Mouse (Mus musculus): Measurements from ENCODE around the gene Cerkl.

Gene Cerkl

DNA sequence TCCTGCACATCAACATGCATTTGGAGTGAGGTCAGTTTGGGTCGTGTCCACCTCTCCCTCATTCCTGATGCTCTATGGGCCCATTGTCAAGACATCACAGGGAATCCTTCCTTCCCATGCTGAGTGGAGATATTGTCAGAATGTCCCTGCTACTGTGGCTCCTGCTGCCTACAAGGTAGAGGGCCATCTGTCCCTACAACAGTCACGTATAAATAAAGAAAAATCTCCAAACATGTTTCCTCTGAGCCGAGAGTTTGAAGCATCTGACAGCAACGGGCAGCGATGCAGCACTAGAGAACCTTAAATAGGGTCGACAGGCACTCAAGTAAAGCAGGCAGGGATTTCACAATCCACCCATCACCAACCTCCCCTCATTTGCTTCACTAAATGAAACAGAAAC lies 13.7 kb downstream of the Cerkl start:
- DNase-seq: no peak

GRCm38 (mm10) chr2:79442227-79442626 lies 14.4 kb downstream of the Cerkl start:
- no peak for DNase-seq

DNA sequence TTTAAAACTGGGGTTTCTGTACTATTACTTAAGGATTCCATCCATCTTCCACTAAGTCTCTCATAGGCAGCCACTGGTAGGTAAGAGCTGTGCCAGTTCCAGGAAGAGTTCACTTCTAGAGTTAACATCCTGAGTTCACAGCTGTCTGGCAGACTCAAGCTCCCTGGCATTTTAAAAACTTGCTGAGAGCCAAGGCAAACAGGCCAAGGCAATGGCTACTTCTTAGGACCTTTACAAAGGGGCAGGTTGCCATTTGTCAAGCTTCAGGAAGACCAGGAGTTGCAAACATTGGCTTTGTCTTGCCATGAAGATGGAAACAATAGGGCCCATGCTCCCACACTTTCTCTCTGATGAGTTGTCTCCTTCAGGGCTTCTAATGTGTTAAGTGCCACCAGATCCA lies 26.5 kb downstream of the Cerkl start:
- DNase-seq: no peak

DNA sequence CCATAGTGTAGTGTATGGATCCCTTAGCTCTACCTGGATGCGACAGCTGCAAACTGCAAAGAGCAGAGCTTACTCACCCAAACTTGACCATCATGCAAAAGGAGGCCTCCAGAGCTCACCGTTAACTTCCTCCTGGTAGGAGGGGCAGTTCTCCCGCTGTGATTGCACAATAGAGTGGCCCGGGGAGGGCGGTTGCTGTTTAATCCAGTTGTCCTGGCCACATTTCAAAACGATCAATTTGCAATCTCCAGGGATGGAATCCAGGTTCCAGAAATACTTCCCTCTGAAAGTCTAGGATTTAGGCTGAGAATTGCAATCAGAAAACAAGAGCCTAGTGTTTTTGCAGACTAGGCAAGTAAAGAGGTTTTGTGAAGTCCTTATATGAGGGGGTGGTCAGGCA lies 26.9 kb downstream of the Cerkl start:
- no peak for DNase-seq

DNA sequence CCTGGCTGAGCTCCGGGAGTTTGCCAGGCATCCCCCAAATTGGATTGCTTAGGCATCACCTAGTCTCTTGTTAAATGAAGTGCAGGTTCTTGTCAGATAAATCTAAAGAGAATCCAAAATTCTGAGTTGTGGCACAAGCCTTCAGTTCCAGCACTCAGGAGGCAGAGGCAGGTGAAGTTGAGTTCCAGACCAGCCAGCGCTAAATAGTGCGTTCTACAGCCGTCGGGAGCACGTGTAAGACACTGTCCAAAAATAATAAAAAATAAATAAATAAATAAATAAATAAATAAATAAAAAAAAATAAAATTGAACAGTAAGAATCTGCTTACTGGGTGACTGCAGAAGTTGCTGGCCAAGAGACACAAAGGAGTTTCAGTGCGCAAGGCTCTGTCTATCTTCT lies 27.5 kb downstream of the Cerkl start:
- no peak for DNase-seq

DNA sequence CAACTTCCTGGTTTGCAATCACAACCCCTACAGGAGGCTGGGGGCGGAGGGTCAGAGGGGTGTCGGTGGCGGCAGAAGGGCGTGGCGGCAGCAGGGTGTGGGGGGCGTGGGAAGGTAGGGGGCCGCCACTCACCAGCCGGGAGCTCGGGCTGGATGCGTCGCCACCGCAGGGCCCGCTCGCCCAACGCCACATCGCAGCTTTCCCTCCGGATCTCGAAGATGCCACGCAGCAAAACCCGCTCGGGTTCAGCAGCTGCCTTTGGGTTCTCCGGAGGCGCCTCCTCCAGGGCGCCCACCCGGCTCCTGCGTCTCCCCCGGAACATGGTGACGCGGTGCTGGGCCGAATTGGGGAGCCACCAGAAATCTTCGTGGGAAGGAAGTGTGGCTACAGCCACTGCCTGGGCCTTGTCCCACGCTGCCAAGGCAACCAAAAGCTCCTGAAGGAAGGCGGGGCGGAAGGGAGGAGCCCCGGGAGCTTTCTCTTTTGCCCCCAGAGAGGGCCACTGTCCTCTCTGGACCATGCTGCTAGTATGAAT lies 27.9 kb downstream of the Cerkl start:
- peak; percentile 43 for DNase-seq

GRCm38 (mm10) chr2:79428022-79428421 lies 28.6 kb downstream of the Cerkl start:
- DNase-seq: no peak

DNA sequence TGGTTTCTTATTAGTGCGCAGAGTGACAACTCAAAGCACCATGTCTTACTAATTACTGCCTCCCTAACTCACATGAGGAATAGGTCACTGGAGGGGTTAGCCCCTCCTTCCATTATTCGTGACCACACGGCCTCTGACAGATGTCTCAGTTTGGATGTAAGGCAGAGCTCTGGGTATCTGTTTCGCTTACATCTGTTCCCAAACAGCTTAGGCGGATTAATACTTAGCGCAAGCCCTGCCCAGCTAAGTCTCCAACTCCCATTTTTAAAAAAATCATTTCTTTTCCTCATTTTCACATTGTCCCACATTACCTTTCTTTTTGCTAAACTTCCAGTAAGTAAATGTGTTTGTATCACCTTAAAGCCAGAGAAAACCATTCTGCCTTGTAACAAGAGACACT lies 34.9 kb downstream of the Cerkl start:
- DNase-seq: no peak

DNA sequence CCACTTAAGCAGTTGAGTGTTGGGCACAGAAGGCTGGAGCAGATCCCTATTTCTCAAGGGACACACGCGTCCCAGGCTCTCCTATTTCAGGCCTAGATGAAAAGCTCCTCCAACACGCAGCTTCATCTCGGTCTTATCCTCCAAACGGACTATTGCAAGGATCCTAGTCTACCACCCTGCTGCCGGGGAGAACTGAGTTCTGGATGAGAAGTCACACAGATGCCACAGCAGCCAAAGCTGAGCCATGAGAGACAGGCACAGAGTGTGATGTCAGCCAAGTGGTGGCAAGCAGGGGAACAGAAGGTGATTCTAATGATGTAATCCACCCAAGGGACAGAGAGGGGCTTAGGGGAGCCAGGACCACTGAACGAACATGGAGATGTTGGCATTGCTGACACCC lies 42.1 kb downstream of the Cerkl start:
- no peak for DNase-seq

- no peak for DNase-seq
Observed at GRCm38 (mm10) chr2:79410903-79411255, 45.7 kb downstream of the Cerkl start.

- no peak for DNase-seq
Observed at GRCm38 (mm10) chr2:79410247-79410902, 46.2 kb downstream of the Cerkl start.

DNA sequence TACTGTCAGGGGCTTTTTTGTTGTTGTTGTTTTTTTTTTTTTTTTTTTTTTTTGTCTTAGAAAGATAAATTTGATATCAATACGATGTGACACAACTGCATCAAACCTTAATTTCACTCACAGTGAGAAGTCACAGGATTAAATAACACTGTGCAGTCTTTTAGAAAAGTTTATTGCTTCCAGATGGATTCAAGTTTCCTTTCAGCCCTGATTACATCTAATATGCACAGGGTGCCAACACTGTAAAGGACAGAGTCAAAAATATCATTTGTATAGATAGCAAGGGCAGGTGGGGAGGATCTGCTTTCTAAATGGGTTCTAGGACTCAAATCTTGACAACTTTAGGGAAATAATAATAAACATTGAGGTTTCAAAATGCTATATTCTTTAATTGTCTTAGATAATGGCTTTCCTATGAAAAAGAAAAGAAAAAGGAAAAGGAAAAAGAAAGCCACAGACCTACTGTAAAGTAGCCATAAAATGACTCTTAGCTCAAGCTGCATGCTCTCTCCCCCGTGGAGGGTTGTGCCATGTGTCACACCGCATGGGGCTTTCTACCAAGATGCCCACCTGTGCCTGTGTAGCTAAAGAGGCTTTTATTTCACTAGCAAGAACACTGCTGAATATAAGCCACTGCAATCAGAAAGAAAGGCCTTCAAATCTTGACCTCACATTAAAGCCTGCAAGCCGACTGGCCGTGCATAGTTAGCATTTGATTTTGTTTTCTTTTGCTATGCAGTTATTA lies 50.8 kb downstream of the Cerkl start:
- no peak for DNase-seq

DNA sequence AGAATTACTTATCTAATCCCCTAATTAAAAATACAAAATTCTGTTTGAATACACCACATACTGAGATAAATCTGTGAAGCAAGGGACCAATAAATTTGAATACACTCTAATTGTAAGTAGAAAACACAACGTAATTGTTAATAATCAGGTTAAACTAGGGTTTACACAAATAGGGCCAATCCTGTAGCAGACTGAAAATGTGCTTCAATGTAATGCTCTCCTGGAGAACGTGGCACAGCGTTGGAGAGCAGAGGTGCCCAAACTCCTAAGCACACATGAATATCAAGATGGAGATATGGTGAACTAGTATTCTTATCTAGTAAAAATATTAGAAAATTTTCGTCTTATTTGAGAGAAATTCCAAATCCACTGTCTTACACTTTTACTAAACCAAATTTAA lies 56.5 kb downstream of the Cerkl start:
- no peak for DNase-seq

DNA sequence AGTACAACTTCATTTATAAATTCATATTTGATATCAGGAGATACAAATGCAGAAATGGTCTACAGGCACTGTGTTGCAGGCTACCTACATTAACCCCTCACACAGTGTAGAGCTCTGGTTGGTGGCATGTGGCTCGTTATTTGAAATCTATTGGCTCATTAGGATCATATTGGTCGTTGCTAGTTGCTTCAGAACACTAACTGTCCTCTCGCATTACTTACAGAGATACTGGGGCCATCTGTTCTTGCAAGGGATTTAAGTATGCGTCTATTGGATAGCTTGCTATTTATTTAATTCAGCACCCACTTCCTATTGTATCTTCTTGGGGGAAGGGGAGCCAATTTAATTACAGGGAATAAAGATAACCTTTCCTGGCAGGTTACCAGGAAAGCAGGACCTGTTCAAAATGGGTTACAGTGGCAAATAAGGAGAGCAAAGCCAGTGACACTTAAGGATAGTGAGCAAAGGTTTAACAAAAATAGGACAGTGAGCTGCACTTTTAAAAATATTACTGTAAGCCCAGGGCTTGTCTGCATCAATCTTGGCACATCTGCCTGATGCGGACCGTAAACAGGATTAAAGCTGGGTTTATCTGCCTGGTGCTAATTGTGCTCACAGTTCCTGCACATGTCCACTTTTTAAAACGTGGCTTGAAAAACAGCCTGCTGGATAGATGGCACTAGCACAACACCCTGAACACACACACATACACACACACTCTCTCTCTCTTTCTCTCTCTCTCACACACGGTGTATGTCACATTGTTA lies 57.2 kb downstream of the Cerkl start:
- no peak for DNase-seq

- no peak for DNase-seq
Observed at GRCm38 (mm10) chr2:79398831-79399230, 57.8 kb downstream of the Cerkl start.

DNA sequence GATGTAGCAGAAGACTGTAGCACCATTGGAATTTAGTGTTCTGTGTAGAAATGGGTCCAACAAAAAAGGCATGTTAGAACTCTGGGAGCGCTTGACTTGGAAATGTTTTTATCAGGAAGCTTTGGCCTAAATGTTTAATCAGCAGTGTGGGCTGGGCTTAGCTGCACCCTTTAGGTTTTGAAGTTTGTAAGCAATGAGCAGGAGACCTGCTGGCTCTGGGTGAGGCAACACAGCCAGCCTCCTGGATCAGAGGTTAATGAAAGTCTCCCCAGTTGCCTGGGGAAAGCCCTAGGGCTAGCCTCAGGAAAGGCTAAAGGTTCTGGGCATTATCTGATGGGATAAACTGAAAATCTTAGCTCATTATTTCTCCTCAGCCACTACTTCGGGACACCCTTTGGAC lies 58.2 kb downstream of the Cerkl start:
- DNase-seq: no peak

DNA sequence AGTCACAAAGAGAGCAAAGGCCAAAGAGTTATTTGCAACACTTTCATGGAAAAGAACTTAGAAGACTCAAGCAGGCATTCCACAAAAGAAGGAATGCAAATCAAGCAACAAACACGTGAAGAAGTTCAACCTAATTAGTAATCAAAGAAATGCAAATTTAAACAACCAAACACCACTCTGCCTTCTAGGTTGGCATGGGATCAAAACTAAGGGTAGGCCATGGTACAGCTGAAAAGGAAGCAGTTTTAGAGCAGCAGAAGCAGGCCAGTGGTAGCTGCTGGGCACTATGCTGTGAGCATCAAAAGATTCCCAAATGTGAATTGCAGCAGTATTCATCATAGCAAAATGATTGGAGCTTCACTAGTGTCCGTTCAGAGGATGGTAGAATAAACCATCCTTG lies 59.5 kb downstream of the Cerkl start:
- DNase-seq: no peak

DNA sequence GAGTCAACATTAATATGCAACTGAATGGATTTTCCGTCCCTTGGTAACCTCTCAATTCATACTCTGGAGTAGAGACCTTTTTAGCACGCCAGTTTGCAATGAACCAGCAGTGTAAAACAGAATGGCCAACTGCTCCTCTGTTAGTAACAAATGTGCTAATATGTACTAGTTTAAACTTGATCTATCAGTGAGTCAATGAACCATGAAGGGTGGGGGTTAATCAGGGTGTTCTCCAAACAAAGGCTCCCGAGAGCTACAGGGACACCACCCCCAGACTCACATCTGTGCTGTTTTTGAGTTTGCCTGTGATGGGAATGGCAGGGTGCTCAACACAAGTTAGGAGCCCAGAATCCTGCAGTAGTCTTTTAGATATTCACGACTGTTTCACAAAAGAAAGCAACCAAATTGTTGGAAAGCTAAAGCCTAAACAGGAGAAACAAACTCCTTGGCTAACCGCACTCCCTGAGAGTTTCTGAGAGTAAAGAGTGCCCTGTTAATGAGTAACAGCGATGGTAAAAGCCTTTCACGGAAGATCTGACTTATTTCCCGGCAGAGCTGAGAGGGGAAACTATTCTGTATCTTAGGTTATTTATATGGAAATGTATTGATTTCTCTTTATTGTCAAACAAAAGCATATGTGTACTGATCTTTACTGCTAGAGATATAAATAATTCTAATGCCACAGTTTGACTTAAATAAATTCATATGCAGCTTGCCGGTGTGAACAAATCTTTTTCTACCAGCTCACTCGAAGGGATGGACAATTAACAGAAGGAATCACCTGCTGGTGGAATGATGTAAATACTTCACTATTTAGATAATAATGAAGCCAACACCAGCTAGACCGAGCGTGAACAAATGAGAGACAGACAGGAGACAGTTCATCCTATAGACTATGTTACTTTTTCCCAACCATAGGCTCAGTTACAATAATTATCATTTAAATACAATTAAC lies 77.2 kb downstream of the Cerkl start:
- DNase-seq: no peak

DNA sequence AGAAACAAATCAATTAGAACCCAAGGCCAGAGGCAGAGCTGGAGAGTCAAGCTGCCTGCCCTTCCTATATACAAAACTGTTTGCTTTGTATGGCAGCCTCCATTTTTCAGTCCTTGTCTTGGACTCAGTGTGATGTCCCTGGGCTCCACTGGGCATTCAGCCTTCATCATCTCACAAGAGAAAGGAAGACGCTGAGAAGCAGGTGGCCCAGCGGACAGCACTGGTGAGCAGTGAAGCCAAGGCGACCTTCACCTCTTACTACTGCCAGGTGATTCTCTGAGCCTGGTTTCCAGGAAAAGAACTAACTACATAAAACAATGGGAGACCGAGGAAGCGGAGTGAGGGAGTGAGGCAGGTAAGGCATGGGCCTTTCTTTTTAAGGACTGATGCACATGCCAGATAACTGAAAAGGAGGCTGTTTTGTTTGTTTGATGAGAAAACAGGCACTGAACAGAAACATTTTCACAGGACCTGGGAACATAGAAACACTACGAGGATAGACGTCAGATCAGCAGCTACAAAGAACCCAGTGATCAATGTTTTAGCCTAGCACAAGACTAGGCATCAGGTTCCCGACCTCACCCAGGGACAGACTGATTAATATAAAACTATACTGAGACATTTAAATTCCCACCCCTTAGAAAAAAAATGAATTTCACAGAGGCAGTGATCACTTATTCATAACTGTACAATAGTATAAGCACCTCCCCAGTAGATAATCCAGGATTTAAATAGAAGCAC lies 78.1 kb downstream of the Cerkl start:
- DNase-seq: no peak

GRCm38 (mm10) chr2:79372486-79373200 lies 83.9 kb downstream of the Cerkl start:
- DNase-seq: no peak

DNA sequence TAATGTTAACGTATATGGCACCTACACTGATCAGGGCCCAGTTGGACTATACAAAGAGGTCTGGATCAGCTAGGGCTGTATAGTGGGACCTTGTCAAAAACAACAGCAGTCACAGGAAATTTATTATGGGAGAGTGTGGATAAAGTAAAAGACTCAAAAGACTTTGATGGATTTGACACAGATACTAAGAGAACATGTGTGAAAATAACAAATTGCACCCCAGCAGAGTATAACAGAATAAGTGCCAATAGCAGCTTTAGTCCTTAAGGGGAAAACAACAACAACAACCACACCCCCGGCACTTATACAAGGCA lies 84.5 kb downstream of the Cerkl start:
- DNase-seq: no peak
